Mouse (Mus musculus): ENCODE measurements at regions not wholly inside any gene's neighbourhood (a gene's known extent, or its start where the extent isn't known, plus 50 kb on each side); places are given as distances from the start of the nearest gene placed in this dataset.

- no peak for TF ChIP-seq CTCF (IDR thresholded peaks at IDR 0.05; ENCODE audit: control insufficient read depth, insufficient read depth, low read length)
- TF ChIP-seq POLR2A (IDR thresholded peaks at IDR 0.05; ENCODE audit: borderline replicate concordance, control insufficient read depth, low read depth, low read length) = no peak
Measured at GRCm38 (mm10) chr2:45277602-45278001, 160.4 kb upstream of the Zeb2 start.
